ENCODE assay signal across 8 mouse cellular contexts in the genomic region with DNA sequence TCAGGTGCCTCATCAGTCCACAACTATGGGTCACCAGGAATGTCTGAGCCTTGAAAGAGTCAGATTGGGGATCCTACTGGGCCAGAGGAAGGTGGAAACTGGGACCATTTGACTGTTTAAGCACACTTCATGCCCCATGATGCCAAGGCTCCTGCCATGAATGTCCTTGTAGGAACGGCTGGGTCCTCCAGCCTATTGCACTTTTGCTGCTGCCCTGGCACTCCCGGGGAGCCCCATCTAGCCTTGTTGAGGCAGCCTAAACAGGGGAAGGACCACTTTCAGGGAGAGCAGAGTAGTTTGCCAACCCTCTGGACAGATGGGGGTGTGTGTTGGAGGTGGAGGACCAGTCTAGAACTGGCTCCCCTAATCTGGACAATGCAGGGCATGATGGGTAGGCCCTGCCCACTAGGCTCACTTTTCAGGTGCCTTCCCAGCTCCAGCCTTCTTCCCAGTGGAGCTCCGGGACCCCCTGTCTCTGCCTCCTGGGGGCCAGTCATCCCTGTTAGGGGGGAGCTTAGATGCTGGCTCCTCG. TPM values are rescaled to one million over a fixed set of nuclear protein-coding genes. Genes with fewer than 3 reads are reported as not detected.
DNase-seq lines count a peak whose midpoint lies in the region; ATAC-seq and TF ChIP-seq lines count a peak whose summit lies in the region.

Gene Uckl1, minus strand, starts transcription at position 482 of the 532 bp plus-strand sequence.

- DNase-seq in lung, postnatal 0 days (ENCODE audit: low spot score), result no peak
- DNase-seq in lung, postnatal 36 days, result no peak
- DNase-seq in urinary bladder, postnatal 25 days (ENCODE audit: low spot score), result no peak
- no peak for DNase-seq in testis, postnatal 14 days (ENCODE audit: low spot score)

- H3K4me2 ChIP-seq in lung, postnatal 0 days (replicated peaks; ENCODE audit: low read depth, low read length), result no peak within 1 kb of the TSS
- H3K4me2 ChIP-seq in intestine, embryonic 16.5 days (ENCODE audit: low read depth, low read length), result no peak within 1 kb of the TSS

- H3K27ac ChIP-seq in lung, postnatal 0 days (ENCODE audit: low read length), result no peak within 1 kb of the TSS
- H3K27ac ChIP-seq in intestine, embryonic 16.5 days (ENCODE audit: low read length), result no peak within 1 kb of the TSS

- no peaks in the 10 kb centered on the region for H3K9me3 ChIP-seq in lung, postnatal 0 days (ENCODE audit: low read length)
- no peaks in the 10 kb centered on the region for H3K9me3 ChIP-seq in intestine, embryonic 16.5 days (ENCODE audit: control insufficient read depth, low read length)

- whole genome bisulfite sequencing in lung, postnatal 0 days, result 88% methylated on average over 4 of the region's 4 CpGs
- 93% methylated on average over 4 of the region's 4 CpGs for WGBS in intestine, embryonic 16.5 days

- no peak for ATAC-seq in lung, postnatal 0 days
- no peak for ATAC-seq in common myeloid progenitor, adult 5-6 weeks (replicated peaks; ENCODE audit: low read depth, poor library complexity, severe bottlenecking)
- no peak for ATAC-seq in granulocyte monocyte progenitor cell, adult 5-6 weeks (replicated peaks; ENCODE audit: poor library complexity, severe bottlenecking)
- no peak for ATAC-seq in intestine, embryonic 16.5 days
- ATAC-seq in megakaryocyte progenitor cell, adult 5-6 weeks (replicated peaks; ENCODE audit: poor library complexity), result no peak

- TF ChIP-seq EP300 in lung, postnatal 0 days (IDR thresholded peaks at IDR 0.05), result no peak

- no peak for TF ChIP-seq CTCF in lung, postnatal 0 days (IDR thresholded peaks at IDR 0.05)

- H3K36me3 ChIP-seq in lung, postnatal 0 days (ENCODE audit: insufficient read depth, low read length), result 0 out of 2 replicates have a peak, but pooled peaks cover 17% of the 10 kb centered on the region
- peaks cover 20% of the 10 kb centered on the region; the same call in 1 of the 2 replicates for H3K36me3 ChIP-seq in intestine, embryonic 16.5 days (ENCODE audit: control insufficient read depth, insufficient read depth, low read length)

- H3K4me3 ChIP-seq in lung, postnatal 0 days (ENCODE audit: low read depth, low read length), result no peak within 1 kb of the TSS
- H3K4me3 ChIP-seq in intestine, embryonic 16.5 days (ENCODE audit: low read length), result no peak within 1 kb of the TSS

- no peaks in the 10 kb centered on the region for H3K27me3 ChIP-seq in lung, postnatal 0 days (replicated peaks; ENCODE audit: insufficient read depth, low read length)
- H3K27me3 ChIP-seq in intestine, embryonic 16.5 days (replicated peaks; ENCODE audit: control insufficient read depth, insufficient read depth, low read length), result no peaks in the 10 kb centered on the region

- peaks cover 9% of the 10 kb centered on the region for H3K4me1 ChIP-seq in lung, postnatal 0 days (ENCODE audit: insufficient read depth, low read depth, low read length)
- H3K4me1 ChIP-seq in intestine, embryonic 16.5 days (ENCODE audit: control insufficient read depth, insufficient read depth, low read length), result peaks cover 12% of the 10 kb centered on the region

- no peak within 1 kb of the TSS for H3K9ac ChIP-seq in lung, postnatal 0 days (replicated peaks; ENCODE audit: low read depth)
- no peak within 1 kb of the TSS for H3K9ac ChIP-seq in intestine, embryonic 16.5 days (ENCODE audit: low read depth, low read length)

RNA-seq across cellular contexts. Expression of gene Uckl1, which starts in this region (rescaled TPM):
- 41.8 and 43.3 TPM in 2 replicates for polyA plus RNA-seq in lung, postnatal 0 days (2015; fragmentation: Nextera tagmentation; extraction: Ambion mirVana)
- 50.7 and 75.4 TPM in 2 replicates for total RNA-seq in common myeloid progenitor, adult 5-6 weeks (2017)
- total RNA-seq in granulocyte monocyte progenitor cell, adult 5-6 weeks (2014; fragmentation: Nextera tagmentation), result 118 and 128 TPM in 2 replicates
- total RNA-seq in granulocyte monocyte progenitor cell, adult 5-6 weeks (2017), result 41.5 and 54.1 TPM in 2 replicates
- polyA plus RNA-seq in intestine, embryonic 16.5 days (2015; fragmentation: Nextera tagmentation; extraction: Ambion mirVana), result 75.0 and 78.0 TPM in 2 replicates
- total RNA-seq in megakaryocyte progenitor cell, adult 5-6 weeks (2015), result 72.0 and 87.0 TPM in 2 replicates
- 54.7 and 67.0 TPM in 2 replicates for total RNA-seq in megakaryocyte progenitor cell, adult 5-6 weeks (2017)
